Mouse (Mus musculus) heart, embryonic 11.5 days (tissue): ENCODE data around the gene Rcsd1. TPM values are rescaled to one million over a fixed set of nuclear protein-coding genes. Genes with fewer than 3 reads are reported as not detected.

Experiments used
- ATAC-seq: fragments of 200-750 bp; cut with Nextera tagmentation; replicated peaks from 2 replicates; pipeline ENCODE4 v1.8.0; 2017; ENCODE audit warnings: moderate library complexity; ENCODE audit not compliant: insufficient number of reproducible peaks, low FRiP score, low TSS enrichment
- H3K27ac ChIP-seq: fragments of 300-500 bp; sonication (generic); 2 replicates; pipeline ENCODE4 v1.5.1; 2014; ENCODE audit warnings: mild to moderate bottlenecking, low read depth, low read length
- H3K27me3 ChIP-seq: fragments of 300-500 bp; sonication (generic); 2 replicates; pipeline ENCODE4 v1.6.1; 2014; ENCODE audit warnings: mild to moderate bottlenecking, low read length, mixed read lengths; ENCODE audit not compliant: control insufficient read depth, insufficient read depth
- H3K36me3 ChIP-seq: fragments of 300-500 bp; sonication (generic); 2 replicates; pipeline ENCODE4 v1.6.1; 2014; ENCODE audit warnings: mild to moderate bottlenecking, low read length, moderate library complexity, mixed read lengths; ENCODE audit not compliant: control insufficient read depth, insufficient read depth
- H3K4me1 ChIP-seq: fragments of 300-500 bp; sonication (generic); 2 replicates; pipeline ENCODE4 v1.6.1; 2014; ENCODE audit warnings: low read length; ENCODE audit not compliant: control insufficient read depth, insufficient read depth
- H3K4me2 ChIP-seq: fragments of 300-500 bp; sonication (generic); 2 replicates; pipeline ENCODE4 v1.6.1; 2014; ENCODE audit warnings: mild to moderate bottlenecking, moderate library complexity
- H3K4me3 ChIP-seq: fragments of 300-500 bp; sonication (generic); 2 replicates; pipeline ENCODE4 v1.5.1; 2014; ENCODE audit warnings: low read depth, low read length
- H3K9ac ChIP-seq: fragments of 300-500 bp; sonication (generic); 2 replicates; pipeline ENCODE4 v1.6.1; 2014; ENCODE audit warnings: mild to moderate bottlenecking, low read depth, low read length, moderate library complexity
- H3K9me3 ChIP-seq: fragments of 300-500 bp; sonication (generic); replicated peaks from 2 replicates; pipeline ENCODE4 v1.6.1; 2016; ENCODE audit warnings: low read length; ENCODE audit not compliant: control insufficient read depth
- WGBS: fragments of 180-500 bp; shearing (Covaris S2); extraction: QIAGEN DNeasy Blood & Tissue Kit; methylation state at CpG from one replicate; pipeline ENCODE4 v1.1.7; 2014; ENCODE audit not compliant: insufficient replicate concordance; 5-methylcytosine and 5-hydroxymethylcytosine counted together
- polyA plus RNA-seq: library from polyadenylated mRNA; unstranded; fragments of >200 nt; fragmentation: Nextera tagmentation; extraction: Ambion mirVana; gene quantifications from 2 replicates; pipeline ENCODE4 v1.2.1, GENCODE M21; 2014

Rcsd1 gene
- polyA plus RNA-seq, 1 experiment from 2014 or later = 85.4 TPM

GRCm38 (mm10) chr1:165625896-165626295 is 83.7 kb downstream of the Rcsd1 start:
- no peaks in the 10 kb centered on the region for H3K27me3 ChIP-seq
- no peak overlapping the region for H3K4me2 ChIP-seq
- no peak overlapping the region for H3K9ac ChIP-seq
- H3K36me3 ChIP-seq = peaks cover 4% of the 10 kb centered on the region; the same call in 1 of the 2 replicates
- H3K27ac ChIP-seq = no peak overlapping the region
- H3K9me3 ChIP-seq = no peaks in the 10 kb centered on the region
- ATAC-seq = no peak
- peaks cover 16% of the 10 kb centered on the region for H3K4me1 ChIP-seq
- H3K4me3 ChIP-seq = no peak overlapping the region
- 85% methylated on average over 5 of the region's 5 CpGs for WGBS

- no peak for ATAC-seq
- Histone ChIP-seq H3K27ac (no peak overlapping the region), H3K36me3 (peaks cover 4% of the 10 kb centered on the region; the same call in 1 of the 2 replicates), H3K4me1 (peaks cover 11% of the 10 kb centered on the region), H3K4me3 (no peak overlapping the region), H3K4me2 (no peak overlapping the region), H3K27me3 (no peaks in the 10 kb centered on the region), H3K9me3 (no peaks in the 10 kb centered on the region), H3K9ac (no peak overlapping the region)
- 78% methylated on average over 5 of the region's 5 CpGs for WGBS
Measured at GRCm38 (mm10) chr1:165625058-165625457, 84.5 kb downstream of the Rcsd1 start.

- Histone ChIP-seq H3K4me3 (no peak overlapping the region), H3K4me2 (peak overlapping the region; percentile 9), H3K36me3 (peaks cover 16% of the 10 kb centered on the region), H3K4me1 (peaks cover 26% of the 10 kb centered on the region), H3K9ac (no peak overlapping the region; the same call in 1 of the 2 replicates), H3K9me3 (0 out of 2 replicates have a peak, but pooled peaks cover 3% of the 10 kb centered on the region), H3K27ac (peak overlapping the region; percentile 83), H3K27me3 (no peaks in the 10 kb centered on the region)
- WGBS = 33% methylated on average over 9 of the region's 9 CpGs
- 0 out of 2 replicates have a peak, but pooled peaks have one; percentile 57 for ATAC-seq
Measured at GRCm38 (mm10) chr1:165618201-165618624, 91.3 kb downstream of the Rcsd1 start.

- Histone ChIP-seq H3K4me3 (no peak overlapping the region), H3K9me3 (0 out of 2 replicates have a peak, but pooled peaks cover 3% of the 10 kb centered on the region), H3K9ac (no peak overlapping the region), H3K4me2 (no peak overlapping the region), H3K27ac (peak overlapping the region; percentile 83), H3K36me3 (peaks cover 15% of the 10 kb centered on the region), H3K4me1 (peaks cover 28% of the 10 kb centered on the region), H3K27me3 (no peaks in the 10 kb centered on the region)
- ATAC-seq = no peak
- 28% methylated on average over 15 of the region's 15 CpGs for WGBS
Measured at GRCm38 (mm10) chr1:165617166-165617891, 92.2 kb downstream of the Rcsd1 start.

GRCm38 (mm10) chr1:165616652-165617051 is 92.9 kb downstream of the Rcsd1 start:
- no peak overlapping the region for H3K4me3 ChIP-seq
- 0 out of 2 replicates have a peak, but pooled peaks cover 3% of the 10 kb centered on the region for H3K9me3 ChIP-seq
- no peaks in the 10 kb centered on the region for H3K27me3 ChIP-seq
- H3K4me1 ChIP-seq = peaks cover 29% of the 10 kb centered on the region
- peaks cover 13% of the 10 kb centered on the region for H3K36me3 ChIP-seq
- no peak overlapping the region for H3K4me2 ChIP-seq
- peak overlapping the region; percentile 83; the same call in 1 of the 2 replicates for H3K27ac ChIP-seq
- no peak overlapping the region for H3K9ac ChIP-seq
- no peak for ATAC-seq
- WGBS = 38% methylated on average over 7 of the region's 7 CpGs

- Histone ChIP-seq H3K27ac (no peak overlapping the region), H3K4me2 (no peak overlapping the region), H3K4me3 (no peak overlapping the region), H3K9me3 (0 out of 2 replicates have a peak, but pooled peaks cover 3% of the 10 kb centered on the region), H3K4me1 (peaks cover 37% of the 10 kb centered on the region), H3K36me3 (peaks cover 13% of the 10 kb centered on the region), H3K27me3 (no peaks in the 10 kb centered on the region), H3K9ac (no peak overlapping the region)
- WGBS = 91% methylated on average over 3 of the region's 3 CpGs
- no peak for ATAC-seq
Measured at GRCm38 (mm10) chr1:165614793-165615192, 94.8 kb downstream of the Rcsd1 start.

- ATAC-seq = no peak
- H3K4me2 ChIP-seq = no peak overlapping the region
- H3K27ac ChIP-seq = no peak overlapping the region
- no peaks in the 10 kb centered on the region for H3K27me3 ChIP-seq
- no peak overlapping the region for H3K4me3 ChIP-seq
- 78% methylated on average over 4 of the region's 4 CpGs for WGBS
- H3K4me1 ChIP-seq = peaks cover 33% of the 10 kb centered on the region
- H3K36me3 ChIP-seq = peaks cover 13% of the 10 kb centered on the region
- H3K9me3 ChIP-seq = 0 out of 2 replicates have a peak, but pooled peaks cover 3% of the 10 kb centered on the region
- H3K9ac ChIP-seq = no peak overlapping the region
Measured at GRCm38 (mm10) chr1:165613926-165614325, 95.6 kb downstream of the Rcsd1 start.

GRCm38 (mm10) chr1:165612714-165613113 is 96.8 kb downstream of the Rcsd1 start:
- no peak overlapping the region; the same call in 1 of the 2 replicates for H3K27ac ChIP-seq
- no peaks in the 10 kb centered on the region for H3K27me3 ChIP-seq
- ATAC-seq = no peak
- 44% methylated on average over 5 of the region's 5 CpGs for WGBS
- H3K4me2 ChIP-seq = no peak overlapping the region; the same call in 1 of the 2 replicates
- peaks cover 16% of the 10 kb centered on the region for H3K36me3 ChIP-seq
- 0 out of 2 replicates have a peak, but pooled peaks cover 3% of the 10 kb centered on the region for H3K9me3 ChIP-seq
- H3K9ac ChIP-seq = no peak overlapping the region
- H3K4me3 ChIP-seq = no peak overlapping the region
- H3K4me1 ChIP-seq = peaks cover 25% of the 10 kb centered on the region
